Mouse (Mus musculus) CH12.LX (cell line): ENCODE measurements at regions not wholly inside any gene's neighbourhood (a gene's known extent, or its start where the extent isn't known, plus 50 kb on each side); places are given as distances from the start of the nearest gene placed in this dataset.

Experiments used
- DNase-seq: peaks from one replicate; pipeline ENCODE4 v3.0.0-alpha.2; 2013; ENCODE audit errors: extremely low read depth
- H3K27ac ChIP-seq: 2 replicates; pipeline ENCODE4 v1.5.1; 2012; ENCODE audit warnings: low read depth, mild to moderate bottlenecking, control low read depth, moderate library complexity; ENCODE audit not compliant: insufficient read depth
- H3K27me3 ChIP-seq: replicated peaks from 2 replicates; pipeline ENCODE3; 2012; ENCODE audit warnings: inconsistent platforms
- H3K36me3 ChIP-seq, 2 experiments: replicated peaks in 1 of 2; 2 replicates each; pipeline versions ENCODE3 to v1.6.1; 2012; ENCODE audit warnings: inconsistent platforms in 1 of 2, low read length in 1 of 2, mild to moderate bottlenecking in 1 of 2, mixed read lengths in 1 of 2, moderate library complexity in 1 of 2; ENCODE audit not compliant: control insufficient read depth in 1 of 2, insufficient read depth in 1 of 2
- H3K4me1 ChIP-seq, 2 experiments: 2 replicates each; pipeline ENCODE4 v1.6.1; 2012; ENCODE audit warnings: inconsistent platforms in 1 of 2, moderate library complexity in 1 of 2; ENCODE audit not compliant: insufficient read depth in 2 of 2, control insufficient read depth in 1 of 2
- H3K4me2 ChIP-seq: 2 replicates; pipeline ENCODE4 v1.6.1; 2012; ENCODE audit warnings: low read depth, mild to moderate bottlenecking, control low read depth; ENCODE audit not compliant: poor library complexity, insufficient read depth, severe bottlenecking
- H3K4me3 ChIP-seq, 3 experiments: fragments of 150-350 bp in 1 of 3; sonication (generic) in 1 of 3; replicated peaks in 1 of 3; 2 replicates each; pipeline versions ENCODE3 to v1.5.1; 2011 to 2012; ENCODE audit warnings: low read depth in 2 of 3, low read length in 2 of 3, mild to moderate bottlenecking in 2 of 3, moderate library complexity in 2 of 3, control low read depth in 1 of 3, improper control_type of control experiment in 1 of 3, inconsistent platforms in 1 of 3, mixed read lengths in 1 of 3; ENCODE audit not compliant: poor library complexity in 1 of 3
- H3K79me2 ChIP-seq: replicated peaks from 2 replicates; pipeline ENCODE4 v1.6.1; 2012; ENCODE audit warnings: mild to moderate bottlenecking, moderate library complexity; ENCODE audit not compliant: control insufficient read depth, poor library complexity, insufficient read depth, severe bottlenecking; ENCODE audit errors: extremely low read depth
- H3K9ac ChIP-seq: 2 replicates; pipeline ENCODE4 v1.6.1; 2012; ENCODE audit warnings: low read depth, mild to moderate bottlenecking, control low read depth, moderate library complexity; ENCODE audit not compliant: insufficient read depth
- H3K9me3 ChIP-seq: replicated peaks from 2 replicates; pipeline ENCODE3; 2012; ENCODE audit warnings: low read length, inconsistent platforms, mixed read lengths
- BHLHE40 ChIP-seq: IDR thresholded peaks from 2 replicates; pipeline ENCODE4 v1.6.1; 2011; ENCODE audit warnings: mild to moderate bottlenecking, low read depth, low read length, improper control_type of control experiment
- CHD1 ChIP-seq: IDR thresholded peaks from 2 replicates; pipeline ENCODE4 v1.6.1; 2012; ENCODE audit warnings: low read depth, low read length, improper control_type of control experiment, inconsistent platforms
- CTCF ChIP-seq, 2 experiments: IDR thresholded peaks in 1 of 2; conservative IDR thresholded peaks in 1 of 2; 2 replicates each; pipeline ENCODE4 v1.5.1; 2011 to 2012; ENCODE audit warnings: low read depth in 2 of 2, low read length in 2 of 2, improper control_type of control experiment in 1 of 2, inconsistent platforms in 1 of 2, mild to moderate bottlenecking in 1 of 2, moderate library complexity in 1 of 2
- ELF1 ChIP-seq: IDR thresholded peaks from 2 replicates; pipeline ENCODE4 v1.6.1; 2014; ENCODE audit warnings: low read depth, mild to moderate bottlenecking, inconsistent platforms, low read length, improper control_type of control experiment
- ETS1 ChIP-seq: conservative IDR thresholded peaks from 2 replicates; pipeline ENCODE4 v1.6.1; 2012; ENCODE audit warnings: low read depth, mild to moderate bottlenecking, inconsistent platforms, low read length, improper control_type of control experiment, moderate library complexity
- HCFC1 ChIP-seq: IDR thresholded peaks from 2 replicates; pipeline ENCODE4 v1.6.1; 2012; ENCODE audit warnings: low read depth, mild to moderate bottlenecking, inconsistent platforms, low read length, improper control_type of control experiment
- IRF4 ChIP-seq: IDR thresholded peaks from 2 replicates; pipeline ENCODE4 v1.6.1; 2014; ENCODE audit warnings: low read depth, mild to moderate bottlenecking, inconsistent platforms, low read length, improper control_type of control experiment
- JUN ChIP-seq: IDR thresholded peaks from 2 replicates; pipeline ENCODE4 v1.6.1; 2011; ENCODE audit warnings: low read depth, mild to moderate bottlenecking, low read length, improper control_type of control experiment, moderate library complexity; ENCODE audit not compliant: insufficient read depth
- KAT2A ChIP-seq: IDR thresholded peaks from 2 replicates; pipeline ENCODE4 v1.6.1; 2012; ENCODE audit warnings: low read length, improper control_type of control experiment, inconsistent platforms; ENCODE audit not compliant: insufficient replicate concordance
- MAFK ChIP-seq: IDR thresholded peaks from 2 replicates; pipeline ENCODE4 v1.6.1; 2011; ENCODE audit warnings: low read length, improper control_type of control experiment; ENCODE audit not compliant: insufficient replicate concordance
- MAX ChIP-seq: IDR thresholded peaks from 2 replicates; pipeline ENCODE4 v1.6.1; 2011; ENCODE audit warnings: low read length, improper control_type of control experiment
- MAZ ChIP-seq: IDR thresholded peaks from 2 replicates; pipeline ENCODE4 v1.6.1; 2012; ENCODE audit warnings: low read depth, mild to moderate bottlenecking, inconsistent platforms, low read length, improper control_type of control experiment, moderate library complexity
- MYC ChIP-seq: IDR thresholded peaks from 2 replicates; pipeline ENCODE4 v1.6.1; 2011; ENCODE audit warnings: low read depth, mild to moderate bottlenecking, improper control_type of control experiment, low read length
- NRF1 ChIP-seq: IDR thresholded peaks from 2 replicates; pipeline ENCODE4 v1.6.1; 2014; ENCODE audit warnings: low read depth, mild to moderate bottlenecking, inconsistent platforms, low read length, improper control_type of control experiment, moderate library complexity
- PAX5 ChIP-seq: IDR thresholded peaks from 2 replicates; pipeline ENCODE4 v1.6.1; 2012; ENCODE audit warnings: low read length, inconsistent platforms, mixed read lengths
- RAD21 ChIP-seq: IDR thresholded peaks from 2 replicates; pipeline ENCODE4 v1.6.1; 2011; ENCODE audit warnings: low read depth, mild to moderate bottlenecking, low read length, improper control_type of control experiment, moderate library complexity
- RCOR1 ChIP-seq: conservative IDR thresholded peaks from 2 replicates; pipeline ENCODE4 v1.6.1; 2012; ENCODE audit warnings: low read depth, mild to moderate bottlenecking, inconsistent platforms, low read length, improper control_type of control experiment
- TBP ChIP-seq: conservative IDR thresholded peaks from 2 replicates; pipeline ENCODE4 v1.6.1; 2011; ENCODE audit warnings: low read depth, low read length, improper control_type of control experiment
- TCF12 ChIP-seq: IDR thresholded peaks from 2 replicates; pipeline ENCODE4 v1.6.1; 2014; ENCODE audit warnings: low read depth, mild to moderate bottlenecking, inconsistent platforms, low read length, improper control_type of control experiment
- UBTF ChIP-seq: IDR thresholded peaks from 2 replicates; pipeline ENCODE4 v1.6.1; 2012; ENCODE audit warnings: low read depth, mild to moderate bottlenecking, inconsistent platforms, low read length, improper control_type of control experiment, moderate library complexity
- USF1 ChIP-seq: IDR thresholded peaks from 2 replicates; pipeline ENCODE4 v1.6.1; 2014; ENCODE audit warnings: low read depth, mild to moderate bottlenecking, inconsistent platforms, low read length, improper control_type of control experiment
- USF2 ChIP-seq: conservative IDR thresholded peaks from 2 replicates; pipeline ENCODE4 v1.6.1; 2011; ENCODE audit warnings: low read depth, low read length, improper control_type of control experiment
- ZNF384 ChIP-seq: IDR thresholded peaks from 2 replicates; pipeline ENCODE4 v1.6.1; 2012; ENCODE audit warnings: low read depth, low read length, improper control_type of control experiment, inconsistent platforms
- dilution Hi-C: fragments of 300-500 bp; cut with MboI; formaldehyde crosslinking; loops from 2 replicates; pipeline ENCODE4 v1.14.3; 2020; ENCODE audit warnings: low sequenced_read_pairs; ENCODE audit not compliant: extremely low pct_unique_long_range_greater_than_20kb, extremely low pct_ligation_motif_present
- in situ Hi-C: fragments of 300-500 bp; cut with MboI; formaldehyde crosslinking; loops from 3 replicates; pipeline ENCODE4 v1.14.3; 2019; ENCODE audit warnings: low sequenced_read_pairs, low pct_ligation_motif_present, low pct_unique_long_range_greater_than_20kb, mixed read lengths

- no peak overlapping the region for H3K4me3 ChIP-seq
- in situ Hi-C loops (no loop called here), dilution Hi-C loops (no loop called here)
- no peak for DNase-seq
- H3K36me3 ChIP-seq = no peaks in the 10 kb centered on the region
- TF ChIP-seq USF2 (no peak), NRF1 (no peak), USF1 (no peak), HCFC1 (no peak), PAX5 (no peak), RCOR1 (no peak), UBTF (no peak), TBP (no peak)
- H3K9me3 ChIP-seq = no peaks in the 10 kb centered on the region
- H3K27me3 ChIP-seq = peaks cover 17% of the 10 kb centered on the region
- H3K9ac ChIP-seq = no peak overlapping the region
- no peaks in the 10 kb centered on the region for H3K4me1 ChIP-seq
- no peak overlapping the region for H3K27ac ChIP-seq
- H3K4me2 ChIP-seq = no peak overlapping the region
- no peaks in the 10 kb centered on the region for H3K79me2 ChIP-seq
Observed at GRCm38 (mm10) chr2:148292442-148292841, 102.7 kb upstream of the Sstr4 start.

GRCm38 (mm10) chr2:148292895-148293294 lies 102.2 kb upstream of the Sstr4 start:
- H3K9ac ChIP-seq = no peak overlapping the region
- no peak overlapping the region for H3K4me2 ChIP-seq
- peaks cover 20% of the 10 kb centered on the region for H3K27me3 ChIP-seq
- no peaks in the 10 kb centered on the region for H3K9me3 ChIP-seq
- no peak overlapping the region for H3K27ac ChIP-seq
- DNase-seq = no peak
- H3K4me3 ChIP-seq = no peak overlapping the region
- in situ Hi-C loops = no loop called here
- TF ChIP-seq MAX (no peak), KAT2A (no peak), MAFK (no peak), ZNF384 (no peak), TCF12 (no peak), USF2 (no peak), MYC (no peak), JUN (no peak), CTCF (conservative IDR thresholded peaks at IDR 0.05 in 1 of 2, IDR thresholded peaks at IDR 0.05 in 1 of 2; ENCODE audit: low read depth in 2 of 2, low read length in 2 of 2) (no peak), ETS1 (no peak), ELF1 (no peak), CHD1 (no peak), IRF4 (no peak), RAD21 (no peak), MAZ (no peak), BHLHE40 (no peak)
- dilution Hi-C loops = no loop called here
- no peaks in the 10 kb centered on the region for H3K4me1 ChIP-seq
- H3K79me2 ChIP-seq = no peaks in the 10 kb centered on the region
- no peaks in the 10 kb centered on the region for H3K36me3 ChIP-seq
